Mouse (Mus musculus): ENCODE data around the gene Sh3bgrl3. TPM values are rescaled to one million over a fixed set of nuclear protein-coding genes. Genes with fewer than 3 reads are reported as not detected.

The Sh3bgrl3 gene
- total RNA-seq, 4 experiments from 2014 or later = 81.0 to 121 (median 98.4) TPM

Other genes with a start within 250 kb of the Sh3bgrl3 start
- gene Rps6ka1, start 241.0 kb downstream of the Sh3bgrl3 start, total RNA-seq (2022) = 10 to 100 TPM; 16.4 to 25.7 (median 22.8) TPM
- gene Hmgn2, start 160.1 kb downstream of the Sh3bgrl3 start, total RNA-seq (2022) = 100 to 1,000 TPM; 127 to 139 (median 136) TPM
- 10 to 100 TPM; 48.8 to 57.7 (median 57.0) TPM for gene Dhdds, start 127.9 kb downstream of the Sh3bgrl3 start, total RNA-seq (2022)
- not detected for gene Lin28a, start 109.9 kb downstream of the Sh3bgrl3 start, total RNA-seq (2022)
- under 1 TPM in 1 of 4 experiments, not detected in 3; 0.40 TPM for gene Zfp683, start 75.0 kb downstream of the Sh3bgrl3 start, total RNA-seq (2022)
- not detected for gene Crybg2, start 68.0 kb downstream of the Sh3bgrl3 start, total RNA-seq (2022)
- 10 to 100 TPM; 13.4 to 23.4 (median 19.6) TPM for gene Cd52, start 33.7 kb downstream of the Sh3bgrl3 start, total RNA-seq (2022)
- 10 to 100 TPM in 2 of 4 experiments, 1 to 10 TPM in 2; 6.0 to 21.7 (median 13.2) TPM for gene Ubxn11, start 26.2 kb downstream of the Sh3bgrl3 start, total RNA-seq (2022)
- gene Cep85, start 58.3 kb upstream of the Sh3bgrl3 start, total RNA-seq (2022) = 10 to 100 TPM; 11.4 to 31.1 (median 21.4) TPM
- not detected for gene Gm7534, start 74.2 kb upstream of the Sh3bgrl3 start, total RNA-seq (2022)
- not detected for gene Catsper4, start 98.6 kb upstream of the Sh3bgrl3 start, total RNA-seq (2022)
- under 1 TPM; 0.17 to 0.65 (median 0.46) TPM for gene Cnksr1, start 109.6 kb upstream of the Sh3bgrl3 start, total RNA-seq (2022)
- gene E130218I03Rik, start 114.9 kb upstream of the Sh3bgrl3 start, total RNA-seq (2022) = not detected
- 10 to 100 TPM; 10.4 to 11.6 (median 11.6) TPM for gene Zfp593, start 116.8 kb upstream of the Sh3bgrl3 start, total RNA-seq (2022)
- gene Gm30191, start 118.1 kb upstream of the Sh3bgrl3 start, total RNA-seq (2022) = not detected
- gene Grrp1, start 125.3 kb upstream of the Sh3bgrl3 start, total RNA-seq (2022) = 10 to 100 TPM in 2 of 4 experiments, 1 to 10 TPM in 2; 9.5 to 12.5 (median 10.1) TPM
- gene Pdik1l, start 159.1 kb upstream of the Sh3bgrl3 start, total RNA-seq (2022) = 10 to 100 TPM; 13.0 to 20.0 (median 15.5) TPM
- gene Trim63, start 186.3 kb upstream of the Sh3bgrl3 start, total RNA-seq (2022) = not detected
- 100 to 1,000 TPM in 2 of 4 experiments, 10 to 100 TPM in 2; 29.5 to 113 (median 69.5) TPM for gene Slc30a2, start 214.4 kb upstream of the Sh3bgrl3 start, total RNA-seq (2022)